Mouse (Mus musculus): ENCODE data around the gene Rrh. TPM values are rescaled to one million over a fixed set of nuclear protein-coding genes. Genes with fewer than 3 reads are reported as not detected.

The Rrh gene
- total and polyA plus RNA-seq, 3 experiments = 0.08 to 0.30 TPM; not detected in 1

DNA sequence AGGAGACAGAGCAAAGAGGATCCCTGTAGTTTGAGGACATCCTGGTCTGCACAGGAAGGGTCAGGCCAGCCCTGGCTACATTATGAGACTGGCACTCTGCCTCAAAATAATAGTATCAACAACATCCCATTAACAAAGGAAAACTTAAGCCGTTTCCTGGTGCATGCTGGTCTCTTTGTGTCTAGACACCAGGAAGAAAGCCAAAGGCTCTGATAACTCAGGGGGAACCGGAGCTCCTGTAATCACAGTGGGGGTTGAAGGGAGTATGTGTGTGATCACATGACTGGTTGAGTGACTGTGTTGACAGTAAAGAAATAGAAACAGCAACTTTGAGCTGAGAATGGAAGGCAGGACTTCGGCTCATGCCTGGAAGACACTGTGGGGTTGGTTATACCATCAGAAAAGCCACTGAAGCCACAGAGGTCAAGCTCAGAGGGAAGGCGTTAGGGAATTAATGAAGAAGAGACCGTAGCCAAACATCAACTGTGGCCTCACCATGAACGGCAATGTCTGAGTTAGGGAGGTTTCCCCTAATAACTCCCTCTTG, 13.1 kb upstream of the Rrh start, which contains the start of gene Cfi:
Gene Cfi (plus strand): TSS at position 497 of the 547 bp plus-strand sequence.
- H3K4me3 ChIP-seq (replicated peaks in 1 of 3; ENCODE audit: low read depth in 2 of 3, low read length in 2 of 3, poor library complexity in 1 of 3) = no peak within 1 kb of the TSS

GRCm38 (mm10) chr3:129831035-129831568, 8.7 kb upstream of the Rrh start, which contains the start of gene Gar1:
Gene Gar1, minus strand, starts transcription at chr3:129831396.
- peaks cover 3% of the 10 kb centered on the region for H3K27me3 ChIP-seq (replicated peaks)
- dilution Hi-C loops (cut with MboI; ENCODE audit: extremely low pct_ligation_motif_present, extremely low pct_unique_long_range_greater_than_20kb, low sequenced_read_pairs) (no loop called here), in situ Hi-C loops (cut with MboI; ENCODE audit: low pct_ligation_motif_present, low pct_unique_long_range_greater_than_20kb, low sequenced_read_pairs) (no loop called here)
- peak; percentile 98 for DNase-seq (ENCODE audit: extremely low read depth)
- no peaks in the 10 kb centered on the region for H3K9me3 ChIP-seq (replicated peaks; ENCODE audit: low read length)
- H3K27ac ChIP-seq (ENCODE audit: insufficient read depth, low read depth) = peak within 1 kb of the TSS; percentile 78
- peak within 1 kb of the TSS; percentile 96 for H3K4me2 ChIP-seq (ENCODE audit: insufficient read depth, low read depth, poor library complexity, severe bottlenecking)
- H3K9ac ChIP-seq (ENCODE audit: insufficient read depth, low read depth) = peak within 1 kb of the TSS; percentile 80
- H3K4me3 ChIP-seq (replicated peaks in 1 of 3; ENCODE audit: low read depth in 2 of 3, low read length in 2 of 3, poor library complexity in 1 of 3) = peak within 1 kb of the TSS; percentile 80 to 99 (median 91)
- peaks cover 38% of the 10 kb centered on the region for H3K79me2 ChIP-seq (replicated peaks; ENCODE audit: control insufficient read depth, extremely low read depth, insufficient read depth, poor library complexity, severe bottlenecking)
- peaks cover 14 to 37% of the 10 kb centered on the region in 2 experiments for H3K4me1 ChIP-seq (ENCODE audit: control insufficient read depth in 1 of 2, insufficient read depth in 2 of 2)
- H3K36me3 ChIP-seq (replicated peaks in 1 of 2; ENCODE audit: control insufficient read depth in 1 of 2, insufficient read depth in 1 of 2, low read length in 1 of 2) = peaks cover 17 to 35% of the 10 kb centered on the region in 2 experiments
- TF ChIP-seq TCF12 (IDR thresholded peaks at IDR 0.05; ENCODE audit: low read depth, low read length) = peak; percentile 71
- no peak for TF ChIP-seq PAX5 (IDR thresholded peaks at IDR 0.05; ENCODE audit: low read length)
- TF ChIP-seq NRF1 (IDR thresholded peaks at IDR 0.05; ENCODE audit: low read depth, low read length) = peak; percentile 76
- TF ChIP-seq UBTF (IDR thresholded peaks at IDR 0.05; ENCODE audit: low read depth, low read length) = no peak
- TF ChIP-seq JUND (conservative IDR thresholded peaks at IDR 0.05; ENCODE audit: low read depth, low read length) = no peak
- TF ChIP-seq IRF4 (IDR thresholded peaks at IDR 0.05; ENCODE audit: low read depth, low read length) = no peak
- peak; percentile 96 for TF ChIP-seq ELF1 (IDR thresholded peaks at IDR 0.05; ENCODE audit: low read depth, low read length)
- no peak for TF ChIP-seq MAFK (IDR thresholded peaks at IDR 0.05; ENCODE audit: insufficient replicate concordance, low read length)
- no peak for TF ChIP-seq E2F4 (IDR thresholded peaks at IDR 0.05; ENCODE audit: insufficient replicate concordance, low read depth, low read length)
- no peak for TF ChIP-seq ZKSCAN1 (IDR thresholded peaks at IDR 0.05; ENCODE audit: borderline replicate concordance, low read depth, low read length)
- no peak for TF ChIP-seq CTCF (conservative IDR thresholded peaks at IDR 0.05 in 1 of 2, IDR thresholded peaks at IDR 0.05 in 1 of 2; ENCODE audit: low read depth in 2 of 2, low read length in 2 of 2)
- peak; percentile 69 for TF ChIP-seq NELFE (IDR thresholded peaks at IDR 0.05; ENCODE audit: low read depth, low read length)
- peak; percentile 100 for TF ChIP-seq SIN3A (IDR thresholded peaks at IDR 0.05; ENCODE audit: low read length)
- TF ChIP-seq POLR2A (IDR thresholded peaks at IDR 0.05; ENCODE audit: low read depth, low read length) = peak; percentile 79
- peak; percentile 97 for TF ChIP-seq MYC (IDR thresholded peaks at IDR 0.05; ENCODE audit: low read depth, low read length)
- TF ChIP-seq POLR2AphosphoS2 (IDR thresholded peaks at IDR 0.05; ENCODE audit: low read depth, low read length) = peak; percentile 58; the same call in 1 of the 2 replicates
- TF ChIP-seq BHLHE40 (IDR thresholded peaks at IDR 0.05; ENCODE audit: low read depth, low read length) = peak; percentile 74
- peak; percentile 87; the same call in 1 of the 2 replicates for TF ChIP-seq CHD2 (IDR thresholded peaks at IDR 0.05; ENCODE audit: low read length)
- TF ChIP-seq MXI1 (IDR thresholded peaks at IDR 0.05; ENCODE audit: low read depth, low read length) = peak; percentile 100
- TF ChIP-seq TBP (conservative IDR thresholded peaks at IDR 0.05; ENCODE audit: low read depth, low read length) = no peak
- no peak for TF ChIP-seq MAZ (IDR thresholded peaks at IDR 0.05; ENCODE audit: low read depth, low read length)
- no peak for TF ChIP-seq ZMIZ1 (IDR thresholded peaks at IDR 0.05; ENCODE audit: low read depth, low read length)
- peak; percentile 67 for TF ChIP-seq ETS1 (conservative IDR thresholded peaks at IDR 0.05; ENCODE audit: low read depth, low read length)
- peak; percentile 26; the same call in 1 of the 2 replicates for TF ChIP-seq GABPA (IDR thresholded peaks at IDR 0.05; ENCODE audit: insufficient replicate concordance, low read depth, low read length)
- peak; percentile 74; the same call in 1 of the 2 replicates for TF ChIP-seq MEF2A (IDR thresholded peaks at IDR 0.05; ENCODE audit: borderline replicate concordance, low read depth, low read length)
- TF ChIP-seq KAT2A (IDR thresholded peaks at IDR 0.05; ENCODE audit: insufficient replicate concordance, low read length) = peak; percentile 89; the same call in 1 of the 2 replicates
- TF ChIP-seq USF2 (conservative IDR thresholded peaks at IDR 0.05; ENCODE audit: low read depth, low read length) = no peak
- no peak for TF ChIP-seq SMC3 (IDR thresholded peaks at IDR 0.05; ENCODE audit: low read depth, low read length)

More for the DNA sequence above, 13.1 kb upstream of the Rrh start, which contains the start of gene Cfi:
- in situ Hi-C loops (cut with MboI; ENCODE audit: low pct_ligation_motif_present, low pct_unique_long_range_greater_than_20kb, low sequenced_read_pairs) = no loop called here
- dilution Hi-C loops (cut with MboI; ENCODE audit: extremely low pct_ligation_motif_present, extremely low pct_unique_long_range_greater_than_20kb, low sequenced_read_pairs) = no loop called here
- Histone ChIP-seq H3K79me2 (replicated peaks; ENCODE audit: control insufficient read depth, extremely low read depth, insufficient read depth, poor library complexity, severe bottlenecking) (peaks cover 3% of the 10 kb centered on the region), H3K36me3 (replicated peaks in 1 of 2; ENCODE audit: control insufficient read depth in 1 of 2, insufficient read depth in 1 of 2, low read length in 1 of 2) (no peaks in the 10 kb centered on the region), H3K9ac (ENCODE audit: insufficient read depth, low read depth) (no peak within 1 kb of the TSS), H3K4me1 (ENCODE audit: control insufficient read depth in 1 of 2, insufficient read depth in 2 of 2) (peaks cover 5 to 12% of the 10 kb centered on the region in 2 experiments), H3K27me3 (replicated peaks) (peaks cover 3% of the 10 kb centered on the region), H3K9me3 (replicated peaks; ENCODE audit: low read length) (no peaks in the 10 kb centered on the region), H3K4me2 (ENCODE audit: insufficient read depth, low read depth, poor library complexity, severe bottlenecking) (peak within 1 kb of the TSS; percentile 59), H3K27ac (ENCODE audit: insufficient read depth, low read depth) (no peak within 1 kb of the TSS)
- no peak for DNase-seq (ENCODE audit: extremely low read depth)
- no peak for TF ChIP-seq CTCF (conservative IDR thresholded peaks at IDR 0.05 in 1 of 2, IDR thresholded peaks at IDR 0.05 in 1 of 2; ENCODE audit: low read depth in 2 of 2, low read length in 2 of 2)
- TF ChIP-seq ELF1 (IDR thresholded peaks at IDR 0.05; ENCODE audit: low read depth, low read length) = no peak
- no peak for TF ChIP-seq POLR2AphosphoS2 (IDR thresholded peaks at IDR 0.05; ENCODE audit: low read depth, low read length)
- TF ChIP-seq ZNF384 (IDR thresholded peaks at IDR 0.05; ENCODE audit: low read depth, low read length) = no peak
- no peak for TF ChIP-seq KAT2A (IDR thresholded peaks at IDR 0.05; ENCODE audit: insufficient replicate concordance, low read length)
- TF ChIP-seq ZKSCAN1 (IDR thresholded peaks at IDR 0.05; ENCODE audit: borderline replicate concordance, low read depth, low read length) = no peak
- no peak for TF ChIP-seq NELFE (IDR thresholded peaks at IDR 0.05; ENCODE audit: low read depth, low read length)
- no peak for TF ChIP-seq POLR2A (IDR thresholded peaks at IDR 0.05; ENCODE audit: low read depth, low read length)
- no peak for TF ChIP-seq TBP (conservative IDR thresholded peaks at IDR 0.05; ENCODE audit: low read depth, low read length)
- no peak for TF ChIP-seq MXI1 (IDR thresholded peaks at IDR 0.05; ENCODE audit: low read depth, low read length)
- TF ChIP-seq MYC (IDR thresholded peaks at IDR 0.05; ENCODE audit: low read depth, low read length) = no peak
